Mouse (Mus musculus): ENCODE measurements at regions not wholly inside any gene's neighbourhood (a gene's known extent, or its start where the extent isn't known, plus 50 kb on each side); places are given as distances from the start of the nearest gene placed in this dataset.

GRCm38 (mm10) chr11:23168546-23169218, 87.2 kb upstream of the Xpo1 start:
- H3K9me3 ChIP-seq (replicated peaks; ENCODE audit: control insufficient read depth, low read length): no peaks in the 10 kb centered on the region
- no peaks in the 10 kb centered on the region for H3K4me1 ChIP-seq (ENCODE audit: control insufficient read depth, insufficient read depth, low read length)
- ATAC-seq (no peak), DNase-seq (ENCODE audit: low spot score) (no peak)
- WGBS: 81% methylated on average over 12 of the region's 12 CpGs
- H3K36me3 ChIP-seq (ENCODE audit: control insufficient read depth, insufficient read depth, low read length): no peaks in the 10 kb centered on the region
- H3K9ac ChIP-seq (ENCODE audit: low read length): no peak overlapping the region
- H3K27me3 ChIP-seq (replicated peaks; ENCODE audit: control insufficient read depth, insufficient read depth, low read length): no peaks in the 10 kb centered on the region
- no peak overlapping the region for H3K4me3 ChIP-seq (ENCODE audit: low read depth, low read length)
- no peak overlapping the region for H3K4me2 ChIP-seq (ENCODE audit: low read length)
- H3K27ac ChIP-seq (ENCODE audit: low read depth, low read length): no peak overlapping the region

GRCm38 (mm10) chr11:23169742-23170428, 86.0 kb upstream of the Xpo1 start:
- WGBS: 86% methylated on average over 3 of the region's 3 CpGs
- Histone ChIP-seq H3K27ac (ENCODE audit: low read depth, low read length) (no peak overlapping the region), H3K9me3 (replicated peaks; ENCODE audit: control insufficient read depth, low read length) (no peaks in the 10 kb centered on the region), H3K4me3 (ENCODE audit: low read depth, low read length) (no peak overlapping the region), H3K36me3 (ENCODE audit: control insufficient read depth, insufficient read depth, low read length) (no peaks in the 10 kb centered on the region), H3K4me2 (ENCODE audit: low read length) (no peak overlapping the region), H3K9ac (ENCODE audit: low read length) (no peak overlapping the region), H3K4me1 (ENCODE audit: control insufficient read depth, insufficient read depth, low read length) (no peaks in the 10 kb centered on the region), H3K27me3 (replicated peaks; ENCODE audit: control insufficient read depth, insufficient read depth, low read length) (no peaks in the 10 kb centered on the region)
- no peak for DNase-seq (ENCODE audit: low spot score)
- no peak for ATAC-seq

- Histone ChIP-seq H3K4me3 (ENCODE audit: low read depth, low read length) (no peak overlapping the region), H3K4me1 (ENCODE audit: control insufficient read depth, insufficient read depth, low read length) (no peaks in the 10 kb centered on the region), H3K27ac (ENCODE audit: low read depth, low read length) (no peak overlapping the region), H3K27me3 (replicated peaks; ENCODE audit: control insufficient read depth, insufficient read depth, low read length) (no peaks in the 10 kb centered on the region), H3K9me3 (replicated peaks; ENCODE audit: control insufficient read depth, low read length) (no peaks in the 10 kb centered on the region), H3K36me3 (ENCODE audit: control insufficient read depth, insufficient read depth, low read length) (no peaks in the 10 kb centered on the region), H3K4me2 (ENCODE audit: low read length) (no peak overlapping the region), H3K9ac (ENCODE audit: low read length) (no peak overlapping the region)
- no peak for ATAC-seq
- no peak for DNase-seq (ENCODE audit: low spot score)
- WGBS: 52% methylated on average over 2 of the region's 2 CpGs
Measured at GRCm38 (mm10) chr11:23170813-23171212, 85.0 kb upstream of the Xpo1 start.

- H3K4me2 ChIP-seq (ENCODE audit: low read length): no peak overlapping the region
- no peak for ATAC-seq
- WGBS: 100% methylated on average over 1 of the region's 1 CpGs
- H3K4me3 ChIP-seq (ENCODE audit: low read depth, low read length): no peak overlapping the region
- H3K4me1 ChIP-seq (ENCODE audit: control insufficient read depth, insufficient read depth, low read length): no peaks in the 10 kb centered on the region
- no peak overlapping the region for H3K9ac ChIP-seq (ENCODE audit: low read length)
- no peak for DNase-seq (ENCODE audit: low spot score)
- H3K9me3 ChIP-seq (replicated peaks; ENCODE audit: control insufficient read depth, low read length): no peaks in the 10 kb centered on the region
- no peaks in the 10 kb centered on the region for H3K36me3 ChIP-seq (ENCODE audit: control insufficient read depth, insufficient read depth, low read length)
- H3K27ac ChIP-seq (ENCODE audit: low read depth, low read length): no peak overlapping the region
- H3K27me3 ChIP-seq (replicated peaks; ENCODE audit: control insufficient read depth, insufficient read depth, low read length): no peaks in the 10 kb centered on the region
Measured at GRCm38 (mm10) chr11:23171760-23172159, 84.1 kb upstream of the Xpo1 start.

GRCm38 (mm10) chr11:23181647-23182046, 74.2 kb upstream of the Xpo1 start:
- 92% methylated on average over 7 of the region's 7 CpGs for WGBS
- Histone ChIP-seq H3K36me3 (ENCODE audit: control insufficient read depth, insufficient read depth, low read length) (no peaks in the 10 kb centered on the region), H3K4me1 (ENCODE audit: control insufficient read depth, insufficient read depth, low read length) (no peaks in the 10 kb centered on the region), H3K9ac (ENCODE audit: low read length) (no peak overlapping the region), H3K27me3 (replicated peaks; ENCODE audit: control insufficient read depth, insufficient read depth, low read length) (no peaks in the 10 kb centered on the region), H3K4me3 (ENCODE audit: low read depth, low read length) (no peak overlapping the region), H3K27ac (ENCODE audit: low read depth, low read length) (no peak overlapping the region), H3K4me2 (ENCODE audit: low read length) (no peak overlapping the region), H3K9me3 (replicated peaks; ENCODE audit: control insufficient read depth, low read length) (no peaks in the 10 kb centered on the region)
- ATAC-seq (no peak), DNase-seq (ENCODE audit: low spot score) (no peak)

- WGBS: 87% methylated on average over 2 of the region's 2 CpGs
- no peaks in the 10 kb centered on the region for H3K4me1 ChIP-seq (ENCODE audit: control insufficient read depth, insufficient read depth, low read length)
- H3K4me2 ChIP-seq (ENCODE audit: low read length): no peak overlapping the region
- H3K4me3 ChIP-seq (ENCODE audit: low read depth, low read length): no peak overlapping the region
- H3K36me3 ChIP-seq (ENCODE audit: control insufficient read depth, insufficient read depth, low read length): no peaks in the 10 kb centered on the region
- H3K9ac ChIP-seq (ENCODE audit: low read length): no peak overlapping the region
- H3K9me3 ChIP-seq (replicated peaks; ENCODE audit: control insufficient read depth, low read length): no peaks in the 10 kb centered on the region
- no peaks in the 10 kb centered on the region for H3K27me3 ChIP-seq (replicated peaks; ENCODE audit: control insufficient read depth, insufficient read depth, low read length)
- no peak for DNase-seq (ENCODE audit: low spot score)
- no peak overlapping the region for H3K27ac ChIP-seq (ENCODE audit: low read depth, low read length)
- ATAC-seq: no peak
Measured at GRCm38 (mm10) chr11:23185211-23185610, 70.6 kb upstream of the Xpo1 start.

- Histone ChIP-seq H3K4me1 (ENCODE audit: control insufficient read depth, insufficient read depth, low read length) (no peaks in the 10 kb centered on the region), H3K27ac (ENCODE audit: low read depth, low read length) (no peak overlapping the region), H3K27me3 (replicated peaks; ENCODE audit: control insufficient read depth, insufficient read depth, low read length) (no peaks in the 10 kb centered on the region), H3K9ac (ENCODE audit: low read length) (no peak overlapping the region), H3K9me3 (replicated peaks; ENCODE audit: control insufficient read depth, low read length) (no peaks in the 10 kb centered on the region), H3K4me3 (ENCODE audit: low read depth, low read length) (no peak overlapping the region), H3K36me3 (ENCODE audit: control insufficient read depth, insufficient read depth, low read length) (no peaks in the 10 kb centered on the region), H3K4me2 (ENCODE audit: low read length) (no peak overlapping the region)
- DNase-seq (ENCODE audit: low spot score) (peak; percentile 34), ATAC-seq (peak; percentile 68; the same call in 1 of the 2 replicates)
- 54% methylated on average over 9 of the region's 9 CpGs for WGBS
Measured at GRCm38 (mm10) chr11:23201701-23202449, 54.0 kb upstream of the Xpo1 start.

- no peaks in the 10 kb centered on the region for H3K4me1 ChIP-seq (ENCODE audit: control insufficient read depth, insufficient read depth, low read length)
- no peak for ATAC-seq
- WGBS: 91% methylated on average over 14 of the region's 14 CpGs
Measured at GRCm38 (mm10) chr11:23203566-23203965, 52.3 kb upstream of the Xpo1 start.

GRCm38 (mm10) chr11:23204041-23204440, 51.8 kb upstream of the Xpo1 start:
- no peak overlapping the region for H3K4me2 ChIP-seq (ENCODE audit: low read length)
- no peaks in the 10 kb centered on the region for H3K4me1 ChIP-seq (ENCODE audit: control insufficient read depth, insufficient read depth, low read length)
- no peak overlapping the region for H3K4me3 ChIP-seq (ENCODE audit: low read depth, low read length)
- no peaks in the 10 kb centered on the region for H3K27me3 ChIP-seq (replicated peaks; ENCODE audit: control insufficient read depth, insufficient read depth, low read length)
- no peak for DNase-seq (ENCODE audit: low spot score)
- no peak overlapping the region for H3K27ac ChIP-seq (ENCODE audit: low read depth, low read length)
- no peaks in the 10 kb centered on the region for H3K36me3 ChIP-seq (ENCODE audit: control insufficient read depth, insufficient read depth, low read length)
- no peak overlapping the region for H3K9ac ChIP-seq (ENCODE audit: low read length)
- WGBS: 86% methylated on average over 12 of the region's 12 CpGs
- ATAC-seq: no peak
- H3K9me3 ChIP-seq (replicated peaks; ENCODE audit: control insufficient read depth, low read length): no peaks in the 10 kb centered on the region

More at GRCm38 (mm10) chr11:23203566-23203965, 52.3 kb upstream of the Xpo1 start:
- Histone ChIP-seq H3K9ac (ENCODE audit: low read length) (no peak overlapping the region), H3K36me3 (ENCODE audit: control insufficient read depth, insufficient read depth, low read length) (no peaks in the 10 kb centered on the region), H3K27ac (ENCODE audit: low read depth, low read length) (no peak overlapping the region), H3K4me2 (ENCODE audit: low read length) (no peak overlapping the region), H3K27me3 (replicated peaks; ENCODE audit: control insufficient read depth, insufficient read depth, low read length) (no peaks in the 10 kb centered on the region), H3K9me3 (replicated peaks; ENCODE audit: control insufficient read depth, low read length) (no peaks in the 10 kb centered on the region), H3K4me3 (ENCODE audit: low read depth, low read length) (no peak overlapping the region)
- no peak for DNase-seq (ENCODE audit: low spot score)

All from forebrain, embryonic 14.5 days (tissue).